Mouse (Mus musculus): Measurements from ENCODE around the gene Hapln1.

GRCm38 (mm10) chr13:89583747-89584738 is 44.4 kb downstream of the Hapln1 start:
- no peak for TF ChIP-seq GATA1 (IDR thresholded peaks at IDR 0.05; ENCODE audit: low read length)
- TF ChIP-seq TAL1 (IDR thresholded peaks at IDR 0.05; ENCODE audit: low read length): no peak
